Mouse (Mus musculus): ENCODE results near the gene Timp2. TPM values are rescaled to one million over a fixed set of nuclear protein-coding genes. Genes with fewer than 3 reads are reported as not detected.
"Not testable (repeated sequence)": the region's sequence is repeated elsewhere in the genome, so short reads cannot be mapped to it uniquely, and the experiment has no call there.

Gene Timp2
- polyA plus RNA-seq, 1 experiment from 2014 or later = 107 TPM

GRCm38 (mm10) chr11:118379251-118380009, 23.9 kb upstream of the Timp2 start:
- Histone ChIP-seq H3K27me3 (replicated peaks; ENCODE audit: insufficient read depth, low read length) (no peaks in the 10 kb centered on the region), H3K27ac (ENCODE audit: low read length) (no peak overlapping the region), H3K36me3 (ENCODE audit: insufficient read depth, low read length) (no peaks in the 10 kb centered on the region), H3K9ac (replicated peaks; ENCODE audit: low read depth) (no peak overlapping the region), H3K4me3 (ENCODE audit: low read depth, low read length) (no peak overlapping the region), H3K9me3 (ENCODE audit: low read length) (no peaks in the 10 kb centered on the region), H3K4me1 (ENCODE audit: insufficient read depth, low read depth, low read length) (no peaks in the 10 kb centered on the region), H3K4me2 (replicated peaks; ENCODE audit: low read depth, low read length) (no peak overlapping the region)
- ATAC-seq (peak; percentile 88), DNase-seq (ENCODE audit: low spot score) (peak; percentile 92)
- TF ChIP-seq CTCF (IDR thresholded peaks at IDR 0.05) (peak; percentile 92), EP300 (IDR thresholded peaks at IDR 0.05) (no peak)
- WGBS = 41% methylated on average over 11 of the region's 11 CpGs

GRCm38 (mm10) chr11:118378656-118379055, 23.1 kb upstream of the Timp2 start:
- no peak for TF ChIP-seq CTCF (IDR thresholded peaks at IDR 0.05)
- TF ChIP-seq EP300 (IDR thresholded peaks at IDR 0.05) = no peak
- no peak overlapping the region for H3K9ac ChIP-seq (replicated peaks; ENCODE audit: low read depth)
- DNase-seq (ENCODE audit: low spot score) (no peak), ATAC-seq (no peak)
- H3K27me3 ChIP-seq (replicated peaks; ENCODE audit: insufficient read depth, low read length) = no peaks in the 10 kb centered on the region
- WGBS = 80% methylated on average over 6 of the region's 6 CpGs
- H3K4me1 ChIP-seq (ENCODE audit: insufficient read depth, low read depth, low read length) = no peaks in the 10 kb centered on the region
- no peak overlapping the region for H3K4me2 ChIP-seq (replicated peaks; ENCODE audit: low read depth, low read length)
- H3K9me3 ChIP-seq (ENCODE audit: low read length) = no peaks in the 10 kb centered on the region
- no peak overlapping the region for H3K4me3 ChIP-seq (ENCODE audit: low read depth, low read length)
- no peak overlapping the region for H3K27ac ChIP-seq (ENCODE audit: low read length)
- H3K36me3 ChIP-seq (ENCODE audit: insufficient read depth, low read length) = no peaks in the 10 kb centered on the region

GRCm38 (mm10) chr11:118376323-118376722, 20.8 kb upstream of the Timp2 start:
- H3K4me1 ChIP-seq (ENCODE audit: insufficient read depth, low read depth, low read length); H3K9me3 ChIP-seq (ENCODE audit: low read length); H3K27me3 ChIP-seq (replicated peaks; ENCODE audit: insufficient read depth, low read length); H3K4me3 ChIP-seq (ENCODE audit: low read depth, low read length); H3K9ac ChIP-seq (replicated peaks; ENCODE audit: low read depth); ATAC-seq; H3K4me2 ChIP-seq (replicated peaks; ENCODE audit: low read depth, low read length); DNase-seq (ENCODE audit: low spot score); H3K36me3 ChIP-seq (ENCODE audit: insufficient read depth, low read length); H3K27ac ChIP-seq (ENCODE audit: low read length): not testable (repeated sequence)

GRCm38 (mm10) chr11:118375881-118376280, 20.3 kb upstream of the Timp2 start:
- TF ChIP-seq CTCF (IDR thresholded peaks at IDR 0.05) = no peak
- no peak for TF ChIP-seq EP300 (IDR thresholded peaks at IDR 0.05)
- WGBS = 58% methylated on average over 5 of the region's 5 CpGs
- Histone ChIP-seq H3K27ac (ENCODE audit: low read length) (no peak overlapping the region), H3K9ac (replicated peaks; ENCODE audit: low read depth) (no peak overlapping the region), H3K27me3 (replicated peaks; ENCODE audit: insufficient read depth, low read length) (no peaks in the 10 kb centered on the region), H3K4me3 (ENCODE audit: low read depth, low read length) (no peak overlapping the region), H3K36me3 (ENCODE audit: insufficient read depth, low read length) (no peaks in the 10 kb centered on the region), H3K4me2 (replicated peaks; ENCODE audit: low read depth, low read length) (no peak overlapping the region), H3K9me3 (ENCODE audit: low read length) (no peaks in the 10 kb centered on the region), H3K4me1 (ENCODE audit: insufficient read depth, low read depth, low read length) (no peaks in the 10 kb centered on the region)
- DNase-seq (ENCODE audit: low spot score) (no peak), ATAC-seq (no peak)

- no peak overlapping the region for H3K4me2 ChIP-seq (replicated peaks; ENCODE audit: low read depth, low read length)
- no peak overlapping the region for H3K27ac ChIP-seq (ENCODE audit: low read length)
- H3K9ac ChIP-seq (replicated peaks; ENCODE audit: low read depth) = no peak overlapping the region
- H3K4me3 ChIP-seq (ENCODE audit: low read depth, low read length) = no peak overlapping the region
- ATAC-seq = no peak
- TF ChIP-seq EP300 (IDR thresholded peaks at IDR 0.05) (no peak), CTCF (IDR thresholded peaks at IDR 0.05) (no peak)
- WGBS = 76% methylated on average over 8 of the region's 8 CpGs
- DNase-seq (ENCODE audit: low spot score) = no peak
- H3K27me3 ChIP-seq (replicated peaks; ENCODE audit: insufficient read depth, low read length) = no peaks in the 10 kb centered on the region
- H3K9me3 ChIP-seq (ENCODE audit: low read length) = no peaks in the 10 kb centered on the region
- H3K36me3 ChIP-seq (ENCODE audit: insufficient read depth, low read length) = no peaks in the 10 kb centered on the region
- no peaks in the 10 kb centered on the region for H3K4me1 ChIP-seq (ENCODE audit: insufficient read depth, low read depth, low read length)
These were observed 19.9 kb upstream of the Timp2 start for GRCm38 (mm10) chr11:118375461-118375860.

GRCm38 (mm10) chr11:118375006-118375405, 19.5 kb upstream of the Timp2 start:
- H3K27ac ChIP-seq (ENCODE audit: low read length) = no peak overlapping the region
- no peaks in the 10 kb centered on the region for H3K4me1 ChIP-seq (ENCODE audit: insufficient read depth, low read depth, low read length)
- no peaks in the 10 kb centered on the region for H3K36me3 ChIP-seq (ENCODE audit: insufficient read depth, low read length)
- H3K4me2 ChIP-seq (replicated peaks; ENCODE audit: low read depth, low read length) = no peak overlapping the region
- H3K9ac ChIP-seq (replicated peaks; ENCODE audit: low read depth) = no peak overlapping the region
- TF ChIP-seq CTCF (IDR thresholded peaks at IDR 0.05) = peak; percentile 32
- no peak for TF ChIP-seq EP300 (IDR thresholded peaks at IDR 0.05)
- no peak for DNase-seq (ENCODE audit: low spot score)
- no peak for ATAC-seq
- H3K4me3 ChIP-seq (ENCODE audit: low read depth, low read length) = no peak overlapping the region
- H3K27me3 ChIP-seq (replicated peaks; ENCODE audit: insufficient read depth, low read length) = no peaks in the 10 kb centered on the region
- no peaks in the 10 kb centered on the region for H3K9me3 ChIP-seq (ENCODE audit: low read length)

GRCm38 (mm10) chr11:118374506-118374905, 19.0 kb upstream of the Timp2 start:
- H3K9me3 ChIP-seq (ENCODE audit: low read length) = no peaks in the 10 kb centered on the region
- no peak for DNase-seq (ENCODE audit: low spot score)
- H3K4me2 ChIP-seq (replicated peaks; ENCODE audit: low read depth, low read length) = no peak overlapping the region
- H3K4me3 ChIP-seq (ENCODE audit: low read depth, low read length) = no peak overlapping the region
- TF ChIP-seq CTCF (IDR thresholded peaks at IDR 0.05) (no peak), EP300 (IDR thresholded peaks at IDR 0.05) (no peak)
- no peak for ATAC-seq
- H3K4me1 ChIP-seq (ENCODE audit: insufficient read depth, low read depth, low read length) = no peaks in the 10 kb centered on the region
- 56% methylated on average over 5 of the region's 5 CpGs for WGBS
- no peak overlapping the region for H3K27ac ChIP-seq (ENCODE audit: low read length)
- H3K36me3 ChIP-seq (ENCODE audit: insufficient read depth, low read length) = no peaks in the 10 kb centered on the region
- H3K27me3 ChIP-seq (replicated peaks; ENCODE audit: insufficient read depth, low read length) = no peaks in the 10 kb centered on the region
- no peak overlapping the region for H3K9ac ChIP-seq (replicated peaks; ENCODE audit: low read depth)

Measured in lung, postnatal 0 days (tissue).